Mouse (Mus musculus): ENCODE measurements around the gene Thoc5.

The Thoc5 gene

GRCm38 (mm10) chr11:4894848-4895816, at the start of gene Thoc5:
Thoc5 (plus strand) TSS chr11:4895320.
- peak; percentile 80 for DNase-seq (ENCODE audit: low spot score)

DNA sequence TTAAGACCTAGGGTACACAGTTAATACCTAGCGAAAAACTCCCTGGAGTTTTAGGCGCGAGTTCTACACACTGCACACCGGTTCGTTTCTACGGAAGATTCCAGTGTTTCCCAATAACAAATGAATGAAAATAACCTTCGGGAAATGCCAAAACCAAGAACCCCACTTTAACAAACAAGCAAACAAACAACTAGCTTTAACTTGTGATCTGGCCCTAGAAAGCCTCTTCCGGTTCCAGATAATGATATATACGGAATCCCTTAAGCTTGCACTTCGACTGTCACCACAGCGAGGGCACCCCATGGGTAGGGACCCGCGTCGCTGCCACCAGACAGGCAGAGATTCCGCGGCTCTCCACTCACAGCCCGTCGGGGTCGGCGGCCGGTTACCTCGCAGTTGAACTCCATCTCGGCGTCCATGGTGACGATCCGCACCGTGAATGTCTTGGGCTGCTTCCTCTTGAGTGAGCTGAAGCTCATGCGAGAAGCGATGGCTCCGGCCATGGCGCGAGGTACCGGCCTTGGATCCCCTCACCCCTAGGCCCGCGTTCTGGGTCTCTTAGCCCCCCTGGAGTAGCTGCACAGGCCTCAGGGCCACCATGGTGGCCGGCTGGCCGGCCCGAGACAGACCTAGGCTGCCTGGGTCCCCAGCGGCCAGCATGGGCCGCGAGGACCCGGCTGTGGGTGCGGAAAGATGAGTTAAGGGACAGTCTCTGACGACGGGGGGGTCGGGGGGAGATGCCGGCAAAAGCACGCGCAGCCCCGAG, 46.5 kb upstream of the Thoc5 start:
- peak; percentile 45 for DNase-seq (ENCODE audit: low spot score)

DNA sequence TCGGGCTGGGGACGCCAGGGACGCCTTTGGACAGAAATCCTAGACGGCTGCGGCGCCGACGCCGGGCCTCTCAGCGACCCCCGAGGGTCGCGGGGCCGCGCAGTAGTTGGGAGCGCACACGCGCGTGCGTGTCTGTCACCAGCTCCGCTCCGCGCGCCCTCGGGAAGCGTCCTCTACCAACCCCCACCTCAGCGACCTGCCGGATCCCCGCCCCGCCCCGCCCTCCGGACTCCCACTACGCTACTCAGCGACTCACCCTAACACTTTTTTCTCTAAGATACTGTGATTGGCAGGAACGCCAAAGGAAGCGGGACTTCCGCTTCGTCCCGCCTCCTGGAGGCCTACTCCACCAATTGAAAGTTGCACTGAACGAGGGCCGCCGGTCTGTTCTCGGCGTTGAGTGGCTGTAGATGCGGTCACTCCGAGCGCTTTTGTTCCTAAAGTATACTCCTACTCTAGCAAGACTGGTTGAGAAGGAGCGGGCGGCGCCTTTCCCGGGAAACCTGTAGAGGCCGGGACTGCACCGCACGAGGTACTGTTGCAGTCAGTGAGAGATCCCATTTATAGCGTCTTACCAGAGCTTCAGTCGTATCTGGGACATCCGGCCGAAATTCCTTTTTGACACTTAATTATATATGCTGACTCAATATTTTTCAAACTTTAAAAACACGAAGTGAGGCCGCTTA, 45.7 kb upstream of the Thoc5 start, which contains the start of gene Nf2:
Nf2 (minus strand) TSS at position 279 of the 686 bp plus-strand sequence.
- DNase-seq (ENCODE audit: low spot score) = peak; percentile 98

DNA sequence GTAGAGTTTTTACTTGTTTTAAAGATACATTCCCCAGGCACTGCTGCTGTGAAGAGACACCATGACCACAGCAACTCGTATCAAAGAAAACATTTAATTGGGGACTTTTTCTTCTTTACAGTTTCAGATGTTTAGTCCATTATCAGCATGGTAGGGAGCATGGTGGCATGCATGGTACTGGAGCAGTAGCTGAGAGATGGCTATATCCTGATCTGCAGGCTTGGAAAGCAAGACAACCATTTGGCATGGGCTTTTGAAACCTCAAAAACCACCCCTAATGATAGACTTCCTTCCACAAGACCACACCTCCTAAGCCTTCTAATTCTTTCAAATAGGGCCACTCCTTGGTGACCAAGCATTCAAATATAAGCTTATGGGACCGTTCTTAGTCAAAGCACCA, 44.7 kb upstream of the Thoc5 start:
- no peak for DNase-seq (ENCODE audit: low spot score)

- DNase-seq (ENCODE audit: low spot score) = no peak
Measured at GRCm38 (mm10) chr11:4853021-4853420, 42.1 kb upstream of the Thoc5 start.

DNA sequence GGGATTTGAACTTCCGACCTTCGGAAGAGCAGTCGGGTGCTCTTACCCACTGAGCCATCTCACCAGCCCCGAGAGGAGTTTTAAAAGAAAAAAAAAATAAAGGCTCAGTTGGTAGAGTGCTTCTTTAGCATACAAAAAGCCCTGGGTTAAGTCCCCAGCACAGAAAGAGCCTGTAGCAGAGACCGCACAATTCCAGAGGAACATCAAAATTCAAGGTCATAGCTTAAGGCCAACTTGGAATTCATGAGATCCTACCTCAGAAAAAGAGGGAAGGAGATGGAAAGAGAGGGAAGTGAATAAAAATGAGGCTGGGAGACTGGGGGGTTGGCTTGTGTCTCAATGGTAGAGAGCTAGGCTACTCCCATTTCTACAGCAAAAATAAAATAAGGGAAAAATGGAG, 40.9 kb upstream of the Thoc5 start:
- DNase-seq (ENCODE audit: low spot score) = no peak

DNA sequence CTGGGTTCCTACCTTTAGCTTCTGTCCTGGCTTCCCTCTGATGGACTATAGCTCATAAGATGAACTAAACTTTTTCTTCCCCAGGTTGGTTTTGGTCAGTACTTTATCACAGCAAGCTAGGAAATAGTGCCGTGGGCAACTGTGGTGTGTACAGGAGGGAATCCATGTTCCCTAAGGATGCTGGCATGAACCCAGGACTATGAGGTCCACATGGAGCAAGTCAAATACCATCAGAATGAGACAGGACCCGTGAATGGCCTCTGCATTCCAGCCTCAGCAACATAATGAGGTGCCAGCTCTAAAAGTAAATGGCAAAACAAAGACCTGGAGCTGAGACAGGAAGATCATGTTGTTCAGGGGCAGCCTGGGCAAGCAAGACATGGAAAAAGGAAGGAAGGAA, 36.7 kb upstream of the Thoc5 start:
- DNase-seq (ENCODE audit: low spot score) = no peak

- DNase-seq (ENCODE audit: low spot score) = peak; percentile 64
Measured at GRCm38 (mm10) chr11:4860986-4861385, 34.1 kb upstream of the Thoc5 start.

DNA sequence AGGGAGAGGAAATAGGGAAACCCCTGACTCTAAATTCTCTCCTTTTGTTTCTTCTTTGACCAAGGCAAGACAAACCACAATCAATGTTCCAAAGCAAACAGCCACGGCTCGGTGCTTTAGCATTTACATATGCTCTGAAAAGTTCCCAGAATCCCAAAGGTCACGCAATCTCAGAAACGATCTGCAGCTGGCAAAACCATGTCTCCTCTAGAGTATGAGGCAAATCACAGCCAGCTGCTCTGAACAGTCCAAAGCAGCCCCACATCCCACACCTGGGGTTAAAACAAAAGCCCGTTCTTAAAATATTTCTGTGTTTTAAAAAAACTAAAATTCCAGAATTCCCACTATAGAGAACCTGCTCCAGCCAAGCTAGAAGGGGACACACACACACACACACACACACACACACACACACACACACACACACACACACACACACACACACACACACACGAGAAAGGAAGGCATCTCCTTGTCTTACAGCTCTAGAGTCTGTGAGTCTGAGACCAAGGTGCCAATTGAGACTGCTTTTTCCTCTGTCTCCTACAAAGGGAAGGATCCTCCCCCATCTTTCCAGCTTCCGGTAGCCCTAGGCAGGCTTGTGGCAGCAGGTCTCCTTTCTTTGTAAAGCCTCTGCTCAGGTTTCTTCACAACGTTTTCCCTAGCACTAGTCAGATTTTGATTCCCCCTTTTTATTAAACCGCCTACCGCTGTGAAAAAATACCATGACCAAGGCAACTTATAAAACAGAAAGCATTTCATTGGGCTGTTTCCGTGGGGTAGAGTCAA, 33.1 kb upstream of the Thoc5 start:
- no peak for DNase-seq (ENCODE audit: low spot score)

GRCm38 (mm10) chr11:4862730-4863129, 32.4 kb upstream of the Thoc5 start:
- no peak for DNase-seq (ENCODE audit: low spot score)

- DNase-seq (ENCODE audit: low spot score) = peak; percentile 73
Measured at GRCm38 (mm10) chr11:4865645-4866251, 29.4 kb upstream of the Thoc5 start.

DNA sequence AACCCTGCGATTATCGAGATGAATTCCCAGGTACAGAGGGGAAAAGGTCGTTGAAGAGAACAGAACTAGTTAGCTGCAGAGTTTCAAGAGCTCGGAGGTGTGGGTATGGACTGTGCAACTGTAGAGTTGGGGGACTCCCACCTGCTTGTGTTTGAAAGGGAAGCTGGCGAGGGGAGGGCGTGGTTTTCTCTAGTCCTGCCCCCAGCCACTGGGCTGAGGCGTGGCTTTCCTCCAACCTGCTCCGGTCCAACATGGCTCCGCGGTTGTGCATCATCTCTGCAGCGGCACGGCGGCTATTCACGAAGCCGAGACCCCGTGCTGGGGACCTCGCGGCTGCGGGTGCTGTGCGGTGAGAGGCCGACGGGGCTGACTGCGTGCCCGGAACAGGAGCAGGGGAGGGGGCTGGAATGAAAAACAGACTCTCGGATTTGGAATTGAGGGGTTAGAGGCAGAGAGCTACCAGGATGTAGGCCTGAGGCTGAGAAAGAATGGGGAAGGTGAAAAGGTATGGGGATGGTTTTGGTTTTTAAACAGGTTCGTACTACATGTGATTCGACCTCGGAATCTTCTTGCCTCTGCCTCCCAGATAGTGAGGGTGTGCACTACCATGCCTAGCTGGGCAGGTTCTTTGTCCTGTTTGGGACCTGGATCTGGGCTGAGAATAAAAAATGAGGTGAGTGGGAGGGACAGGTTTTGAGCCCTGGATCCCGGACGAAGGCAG, 21.2 kb upstream of the Thoc5 start, which contains the start of gene Nipsnap1:
Nipsnap1 (plus strand) TSS at position 197 of the 721 bp plus-strand sequence.
- DNase-seq (ENCODE audit: low spot score) = peak; percentile 78

DNA sequence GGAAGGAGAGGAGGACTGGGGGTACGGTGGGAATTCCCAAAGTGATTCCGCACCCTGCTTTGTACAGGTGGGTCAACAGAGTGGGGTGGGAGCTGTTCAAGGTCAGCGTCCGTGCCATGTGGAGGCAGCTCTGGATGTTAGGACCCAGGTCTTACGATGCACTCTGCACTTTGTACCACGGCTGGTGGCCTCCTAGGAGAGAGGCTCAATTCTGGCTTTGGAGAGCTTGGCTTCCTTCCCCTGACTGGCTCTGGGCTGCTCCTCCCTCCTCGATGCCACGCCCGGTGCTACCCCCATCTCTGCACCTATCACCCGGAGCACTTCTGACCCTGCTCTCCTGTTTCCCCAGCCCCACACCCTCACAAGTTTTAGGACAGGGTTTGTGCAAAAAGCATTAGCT, 20.6 kb upstream of the Thoc5 start:
- no peak for DNase-seq (ENCODE audit: low spot score)

DNA sequence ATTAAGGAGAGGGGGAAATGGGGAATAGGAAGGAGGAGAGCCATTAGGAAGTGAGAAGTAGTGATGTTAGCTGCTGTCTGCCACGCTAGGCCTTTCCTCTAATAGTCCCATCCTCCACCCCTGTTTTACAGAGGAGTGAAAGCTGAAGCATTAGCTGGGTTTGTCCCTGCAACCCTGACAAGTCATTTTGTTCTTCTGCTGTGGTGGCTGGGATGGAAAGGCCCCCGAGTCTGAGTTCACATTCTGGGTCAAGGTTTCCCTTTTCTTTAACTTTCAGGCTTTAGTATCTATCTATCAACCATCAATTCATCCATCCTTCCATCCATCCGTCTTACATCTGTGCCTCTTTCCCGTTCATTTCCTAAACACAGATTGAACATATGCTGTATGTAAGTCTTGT, 14.0 kb upstream of the Thoc5 start:
- no peak for DNase-seq (ENCODE audit: low spot score)

GRCm38 (mm10) chr11:4882892-4883627, 12.1 kb upstream of the Thoc5 start:
- DNase-seq (ENCODE audit: low spot score) = peak; percentile 40

DNA sequence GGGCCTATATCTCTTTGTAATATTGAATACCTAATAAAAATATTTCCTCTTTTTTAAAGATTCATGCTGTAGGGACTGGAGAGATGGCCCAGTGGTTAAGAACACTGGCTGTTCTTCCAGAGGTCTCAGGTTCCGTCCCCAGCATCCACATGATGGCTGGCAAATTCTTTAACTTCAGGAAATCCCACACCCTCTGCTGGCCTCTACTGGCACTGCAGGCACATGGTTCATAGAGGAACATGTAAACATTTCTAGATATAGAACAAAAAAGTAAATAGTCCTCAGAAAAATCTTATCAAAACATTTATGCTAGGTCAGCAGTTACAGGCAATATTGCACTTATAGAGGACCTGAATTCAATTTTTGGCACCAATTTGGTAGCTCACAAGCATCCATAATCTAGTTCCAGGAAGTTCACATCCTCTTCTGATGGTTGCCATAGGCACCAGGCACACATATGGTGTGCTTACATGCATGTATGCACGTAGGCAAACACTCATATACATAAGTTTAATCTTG, 9.7 kb upstream of the Thoc5 start:
- peak; percentile 54 for DNase-seq (ENCODE audit: low spot score)

GRCm38 (mm10) chr11:4886987-4887386, 8.1 kb upstream of the Thoc5 start:
- DNase-seq (ENCODE audit: low spot score) = no peak

- DNase-seq (ENCODE audit: low spot score) = no peak
Measured at GRCm38 (mm10) chr11:4900437-4900836, 5.3 kb downstream of the Thoc5 start.

GRCm38 (mm10) chr11:4901956-4902355, 6.8 kb downstream of the Thoc5 start:
- no peak for DNase-seq (ENCODE audit: low spot score)

Measured in urinary bladder, postnatal 14 days (tissue).